Mouse (Mus musculus) spleen, adult 12 weeks (tissue): ENCODE measurements around the gene Gm10134.

Experiments used
- DNase-seq: peaks from one replicate; pipeline ENCODE4 v3.0.0; 2022; ENCODE audit warnings: low spot score

The Gm10134 gene

DNA sequence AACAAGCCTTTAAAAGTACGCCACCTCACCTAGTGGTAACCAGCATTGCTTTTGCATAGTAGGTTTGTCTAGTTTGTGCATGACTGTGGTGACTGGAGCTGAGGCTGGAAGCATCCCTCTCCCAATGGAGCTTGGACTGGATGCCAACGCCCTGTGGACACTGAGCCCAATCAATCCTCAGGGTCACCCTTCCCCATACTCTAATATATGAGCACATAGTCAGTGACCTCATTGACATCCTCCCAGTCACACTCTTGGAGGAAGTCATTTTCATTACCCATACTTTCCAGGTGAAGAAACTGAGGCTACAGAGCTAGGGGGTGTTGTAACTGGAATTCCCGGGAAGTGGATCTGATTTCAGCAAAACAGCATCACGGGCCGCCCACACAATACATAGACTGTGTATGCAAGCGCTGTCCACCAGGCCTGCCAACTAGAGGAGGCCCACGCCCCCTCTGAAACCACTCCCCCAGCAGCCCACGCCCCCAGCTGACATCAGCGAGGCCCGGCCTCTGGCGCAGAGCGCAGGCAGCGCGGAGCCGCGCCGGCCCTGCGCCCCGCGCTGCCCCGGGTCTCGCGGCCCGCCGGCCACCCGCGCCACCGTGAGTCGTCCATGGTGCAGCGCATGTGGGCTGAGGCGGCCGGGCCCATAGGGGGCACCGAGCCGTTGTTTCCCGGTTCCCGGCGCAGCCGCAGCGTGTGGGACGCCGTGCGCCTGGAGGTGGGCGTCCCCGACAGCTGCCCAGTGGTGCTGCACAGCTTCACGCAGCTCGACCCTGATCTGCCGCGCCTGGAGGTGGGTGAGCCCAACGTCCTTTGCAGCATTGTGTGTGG, 27.3 kb downstream of the Gm10134 start:
- DNase-seq, result peak; percentile 57

DNA sequence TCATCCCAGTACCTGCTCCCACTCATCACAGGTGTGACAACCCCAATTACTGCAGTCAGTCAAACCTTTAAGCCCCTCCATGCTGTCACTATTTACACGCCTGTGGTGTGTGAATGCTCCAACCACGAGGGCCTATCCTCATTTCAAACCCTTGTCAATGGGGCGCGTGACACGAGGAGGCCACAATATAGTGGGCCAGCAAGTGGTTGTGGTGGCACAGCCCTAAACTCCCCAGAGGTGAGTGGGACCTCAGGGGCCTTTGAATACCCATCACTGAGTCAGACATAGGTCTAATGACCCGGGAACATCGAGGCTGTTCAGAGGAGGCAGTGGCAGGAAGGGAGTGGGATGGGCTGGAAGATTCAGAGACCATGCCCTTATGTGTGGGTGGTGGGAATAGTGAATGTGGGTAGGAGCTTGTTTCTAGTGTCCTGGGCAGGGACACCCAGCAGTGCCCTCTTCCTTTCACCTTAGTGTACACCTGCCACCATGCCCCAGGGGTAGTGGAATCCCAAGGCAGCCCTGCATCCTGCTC, 28.1 kb downstream of the Gm10134 start:
- DNase-seq, result no peak

DNA sequence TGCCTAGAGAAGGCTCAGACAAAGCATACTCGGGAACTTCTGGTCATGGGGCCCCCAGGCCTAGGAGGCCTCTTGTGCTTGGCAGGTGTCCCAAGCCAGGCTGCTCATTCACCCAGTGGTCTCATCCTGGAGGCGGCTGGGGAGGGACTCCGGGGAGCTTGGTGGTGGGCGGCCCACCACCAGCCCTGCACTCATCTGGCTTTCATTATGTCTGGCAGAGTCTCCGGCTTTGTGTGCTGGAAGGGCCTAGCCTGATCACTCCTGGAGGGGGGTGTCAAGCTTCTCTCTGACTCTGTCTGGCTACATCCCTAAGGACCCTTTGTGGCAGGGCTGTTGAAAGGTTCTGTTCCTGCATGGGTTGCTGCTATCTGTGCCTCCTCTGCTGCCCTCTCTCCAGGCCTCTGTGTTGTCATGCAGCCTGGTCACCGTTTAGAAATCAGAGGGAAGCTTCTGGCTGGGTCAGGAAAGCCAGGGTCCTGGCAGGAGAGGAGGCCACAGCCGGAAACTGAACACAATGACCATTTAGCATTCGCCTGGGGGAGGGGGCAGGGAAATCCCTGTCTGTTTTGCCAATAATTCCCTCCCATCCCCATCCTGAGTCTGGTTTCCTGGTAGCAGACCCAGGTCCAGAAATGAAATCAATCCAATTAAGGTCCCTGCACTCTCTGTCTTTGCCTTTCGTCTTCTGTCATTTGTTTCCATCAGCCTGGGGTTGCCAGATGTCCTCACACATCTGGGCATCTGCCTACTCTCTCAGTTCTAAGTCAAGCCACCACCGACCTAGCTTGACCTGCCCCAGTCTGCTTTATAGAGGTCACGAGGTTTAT, 28.8 kb downstream of the Gm10134 start:
- no peak for DNase-seq

DNA sequence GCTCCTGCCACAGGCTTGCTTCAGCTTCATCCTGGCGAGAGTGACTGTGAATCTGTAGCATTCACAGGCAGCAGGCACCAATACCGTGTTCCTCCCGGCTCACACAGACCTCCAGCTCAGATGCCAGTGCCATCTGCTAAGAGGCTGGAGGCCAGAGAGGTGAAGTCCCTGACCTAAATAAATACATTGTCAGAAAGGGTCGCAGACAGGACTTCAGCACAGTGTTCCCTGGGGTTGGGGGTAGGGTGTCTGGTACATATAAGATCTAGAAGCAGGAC, 29.3 kb downstream of the Gm10134 start:
- no peak for DNase-seq

DNA sequence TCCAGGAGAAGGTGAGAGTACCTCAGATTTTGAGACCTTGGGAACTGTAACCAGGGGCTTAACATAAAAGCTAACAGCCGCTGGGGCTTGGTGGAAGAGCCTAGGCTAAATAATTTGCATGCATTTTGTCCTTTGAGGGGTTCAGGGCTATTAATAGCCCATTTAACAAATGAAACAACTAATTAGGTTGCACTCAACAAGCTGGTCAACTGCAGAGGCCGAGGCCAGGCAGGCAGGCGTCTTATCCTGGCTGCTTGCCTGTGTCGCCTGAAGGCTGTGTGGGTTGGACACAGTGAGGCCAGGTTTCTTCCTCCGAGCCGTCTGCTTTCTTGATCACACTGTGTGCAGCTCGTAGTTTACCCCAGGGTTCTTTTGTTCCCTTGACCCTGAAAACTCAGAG, 29.8 kb downstream of the Gm10134 start:
- DNase-seq, result no peak

DNA sequence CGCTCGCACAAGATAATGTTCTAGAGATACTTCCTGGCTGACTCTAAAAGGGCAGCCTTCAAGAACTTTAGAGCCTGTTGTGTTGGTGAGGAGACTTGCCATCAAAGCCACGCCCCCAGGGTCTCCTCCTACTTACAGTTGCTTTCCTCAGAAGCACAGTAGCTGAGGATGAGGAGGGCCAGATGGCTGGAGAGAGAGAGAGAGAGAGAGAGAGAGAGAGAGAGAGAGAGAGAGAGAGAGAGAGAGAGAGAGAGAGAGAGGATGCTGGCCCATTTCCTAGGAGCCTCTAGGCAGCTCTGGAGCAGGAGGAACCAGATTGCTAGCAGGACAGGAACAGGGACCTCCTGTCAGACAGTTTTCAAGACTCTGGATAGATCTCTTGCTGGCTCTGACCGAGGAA, 30.3 kb downstream of the Gm10134 start:
- DNase-seq, result no peak

DNA sequence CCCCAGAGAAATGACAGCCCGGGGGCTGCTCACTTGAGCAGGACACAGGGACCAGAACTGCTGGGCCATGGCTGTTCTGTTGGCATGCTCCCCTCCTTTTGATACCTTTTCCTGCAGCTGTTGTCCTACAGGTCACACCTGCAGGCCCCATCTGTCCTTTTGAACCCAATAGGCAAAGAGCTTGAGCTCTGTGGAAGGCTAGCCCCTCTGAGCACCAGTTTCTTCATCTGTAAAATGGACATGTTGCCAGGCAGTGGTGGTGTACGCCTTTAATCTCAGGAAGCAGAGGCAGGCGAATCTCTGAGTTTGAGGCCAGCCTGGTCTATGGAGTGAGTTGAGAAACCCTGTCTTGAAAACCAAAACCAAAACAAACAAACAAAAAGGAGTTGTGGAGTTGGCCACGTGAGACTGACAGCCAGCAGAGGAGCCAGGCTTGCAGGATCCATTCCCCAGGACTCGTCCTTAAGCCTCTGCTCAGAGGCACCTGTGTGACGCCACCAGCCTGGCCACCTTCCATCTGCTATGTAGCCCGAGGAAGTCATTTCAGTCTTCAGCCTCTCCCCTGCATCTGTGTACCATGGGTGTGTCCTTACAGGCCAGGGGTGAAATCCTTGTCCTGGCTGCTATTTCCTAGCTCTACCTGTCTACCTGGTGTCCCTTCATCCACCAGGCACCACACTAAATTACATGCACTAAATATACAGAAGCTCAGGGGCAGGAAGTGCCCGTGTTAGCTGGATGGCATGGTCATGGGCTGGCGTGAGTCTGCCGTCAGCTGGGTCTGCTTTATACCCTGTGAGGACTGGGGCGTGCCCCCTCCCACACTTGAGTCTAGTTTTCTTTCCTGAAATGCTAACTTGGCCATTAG, 31.1 kb downstream of the Gm10134 start:
- no peak for DNase-seq

DNA sequence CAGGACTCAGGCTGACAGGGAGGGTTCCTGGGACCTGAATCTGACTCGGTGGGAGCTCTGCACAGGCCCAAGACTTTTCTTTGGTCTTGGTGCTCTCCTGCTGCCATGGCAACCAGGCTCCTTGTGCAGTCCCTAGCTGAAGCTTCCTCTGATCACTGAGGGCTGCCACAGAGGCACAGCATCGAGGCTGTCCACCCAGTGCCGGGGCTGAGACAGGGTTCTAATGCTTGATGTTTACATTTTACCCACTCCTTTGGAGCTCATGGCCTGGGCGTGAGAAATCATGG, 31.7 kb downstream of the Gm10134 start:
- no peak for DNase-seq

DNA sequence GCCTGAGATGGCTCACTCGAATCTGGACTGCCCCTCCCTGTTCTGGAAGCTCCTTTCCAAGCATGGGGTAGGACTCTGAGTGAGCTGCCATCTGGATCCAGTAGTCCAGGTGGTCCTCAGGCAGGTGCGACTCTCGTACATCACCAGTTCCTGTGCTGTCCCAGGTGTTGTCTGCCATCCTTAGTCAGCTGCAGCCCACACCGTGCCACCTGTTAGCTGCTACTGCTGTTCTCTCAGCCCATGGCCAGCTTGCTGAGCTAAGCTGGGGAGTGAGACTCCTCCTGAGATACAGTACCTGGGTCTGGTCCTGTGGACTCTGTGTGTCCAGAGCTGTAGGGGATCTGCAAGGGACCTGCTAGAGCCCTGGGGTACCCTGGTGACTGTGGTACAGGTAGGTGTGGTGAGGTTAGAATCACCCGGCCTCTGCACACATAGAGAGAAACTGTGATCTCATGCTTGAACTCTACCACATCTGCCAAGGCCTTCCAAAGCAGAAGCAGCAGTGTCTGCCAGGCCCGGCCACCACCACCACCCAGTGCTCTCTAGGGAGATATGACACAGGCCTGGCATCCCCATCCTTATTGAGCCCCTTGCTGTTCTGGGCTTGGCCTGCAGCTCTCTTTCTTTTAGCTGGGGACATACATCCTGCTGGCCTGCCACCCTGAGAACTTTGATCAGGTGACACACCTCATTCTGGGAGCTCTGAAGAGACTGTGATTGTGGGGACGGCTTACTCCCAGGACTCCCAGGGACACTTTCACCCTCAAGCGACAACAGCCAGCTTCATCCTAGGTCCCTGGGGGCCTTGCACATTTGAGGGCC, 32.3 kb downstream of the Gm10134 start:
- no peak for DNase-seq

DNA sequence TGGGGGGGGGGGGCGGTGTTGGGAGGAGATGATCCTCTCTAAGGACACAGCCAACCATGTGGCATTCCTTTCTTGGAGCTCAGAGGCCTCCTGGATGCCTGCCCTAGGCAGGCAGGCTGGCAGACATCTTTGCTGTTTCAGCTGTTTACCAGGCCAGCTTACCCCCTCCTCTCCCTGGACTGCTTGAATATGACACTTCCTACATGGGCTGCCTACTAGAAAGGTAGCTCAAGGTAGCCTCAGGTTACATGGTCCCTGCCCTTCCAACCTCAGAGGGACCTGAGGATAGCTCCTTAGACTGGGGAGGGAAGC, 32.9 kb downstream of the Gm10134 start:
- no peak for DNase-seq

DNA sequence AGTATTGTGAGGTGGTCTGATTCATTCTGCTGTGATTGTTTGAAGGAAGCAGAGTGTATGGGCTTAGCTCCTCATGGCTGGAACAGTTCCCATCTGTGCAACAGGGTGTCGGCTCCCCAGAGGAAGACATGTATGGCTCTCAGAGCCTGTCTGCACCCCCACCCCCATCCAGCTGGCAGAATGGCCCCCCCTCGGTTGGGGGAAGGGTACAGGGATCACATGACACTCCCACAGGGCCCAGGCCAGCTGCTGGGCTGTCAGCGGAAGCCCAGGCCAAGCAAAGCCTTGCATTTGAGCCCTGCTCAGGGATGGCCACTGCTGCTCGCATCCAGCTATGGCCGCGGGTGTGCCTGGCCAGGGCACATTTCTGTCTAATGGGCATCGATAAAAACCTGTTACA, 33.3 kb downstream of the Gm10134 start:
- DNase-seq, result no peak

DNA sequence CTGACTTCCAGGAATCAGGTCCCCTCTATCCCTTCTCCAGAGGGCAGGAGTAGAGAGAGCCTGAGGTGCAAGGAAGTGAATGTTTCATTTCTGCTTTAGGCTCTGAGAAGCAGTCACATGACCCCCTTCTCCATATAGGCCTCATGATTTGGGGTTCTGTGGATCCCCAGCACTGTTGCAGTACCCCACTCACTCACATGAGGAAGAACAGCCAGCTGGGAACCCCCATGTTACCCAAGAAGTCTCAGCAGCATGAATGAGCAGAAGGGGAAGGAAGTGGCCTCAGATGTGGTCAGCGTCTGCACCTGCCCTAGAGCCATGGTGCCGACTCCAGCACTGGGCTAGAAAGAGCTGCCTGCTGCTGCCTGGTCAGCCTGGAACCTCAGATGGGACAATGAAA, 34.1 kb downstream of the Gm10134 start:
- peak; percentile 37 for DNase-seq

DNA sequence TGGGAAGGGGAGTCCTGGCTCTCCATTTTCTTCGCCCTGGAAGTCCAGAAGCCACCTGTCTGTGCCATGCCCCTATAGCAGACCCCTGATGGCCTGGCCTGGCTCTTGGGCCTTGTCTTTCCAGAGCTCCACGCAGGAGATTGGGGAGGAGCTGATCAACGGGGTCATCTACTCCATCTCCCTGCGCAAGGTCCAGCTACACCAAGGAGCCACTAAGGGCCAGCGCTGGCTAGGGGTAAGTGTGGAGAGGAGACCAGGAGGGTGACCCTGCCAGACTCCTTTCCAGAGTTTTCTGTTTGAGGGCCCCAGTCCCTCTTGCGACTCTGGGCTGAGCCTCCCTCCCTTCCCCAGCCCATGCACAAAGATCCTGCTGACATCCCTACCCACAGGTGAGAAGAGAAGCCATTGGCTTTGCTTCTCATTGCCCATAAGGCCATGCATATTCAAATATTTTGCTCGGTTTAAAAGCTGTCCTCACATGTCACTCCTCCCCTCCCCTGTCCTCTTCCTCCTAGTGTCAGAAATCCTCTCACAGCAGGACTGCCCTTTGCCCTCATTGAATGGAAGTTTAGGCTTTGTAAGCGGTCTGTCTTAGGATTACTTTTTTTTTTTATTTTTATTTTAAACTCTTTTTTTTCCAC, 34.8 kb downstream of the Gm10134 start:
- DNase-seq, result no peak

DNA sequence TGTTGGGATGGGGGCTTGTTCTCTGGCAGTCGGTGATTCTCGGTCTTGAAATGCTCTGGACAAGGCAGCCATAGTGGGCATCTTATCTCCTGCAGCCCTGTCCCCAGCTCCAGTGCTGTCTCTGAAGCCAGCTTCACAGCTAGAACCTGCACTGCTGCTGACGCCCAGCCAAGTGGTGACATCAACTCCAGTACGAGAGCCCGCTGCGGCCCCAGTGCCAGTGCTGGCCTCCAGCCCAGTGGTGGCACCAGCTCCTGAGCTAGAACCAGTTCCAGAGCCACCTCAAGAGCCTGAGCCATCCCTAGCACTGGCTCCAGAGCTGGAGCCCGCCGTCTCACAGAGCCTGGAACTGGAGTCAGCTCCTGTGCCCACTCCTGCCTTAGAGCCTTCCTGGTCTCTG, 38.0 kb downstream of the Gm10134 start:
- DNase-seq, result no peak

DNA sequence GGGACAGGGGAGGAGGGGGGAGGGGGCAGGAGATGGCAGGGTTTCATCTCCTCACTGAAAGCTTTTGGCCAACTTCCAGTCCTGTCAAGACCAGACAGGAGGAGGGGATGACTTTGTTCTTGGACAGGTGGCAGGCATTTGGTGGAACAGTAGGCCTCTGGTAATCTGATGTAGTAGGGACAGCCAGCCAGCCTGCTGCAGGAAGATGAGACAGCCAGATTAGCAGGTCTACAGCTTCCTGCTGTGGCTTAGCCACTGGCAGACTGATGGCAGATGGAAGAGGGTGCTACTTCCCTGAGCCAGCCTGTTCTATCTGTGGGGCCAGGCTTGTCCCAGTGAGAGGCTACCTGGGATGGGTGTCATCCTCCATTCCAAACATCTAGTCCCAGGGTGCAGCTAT, 40.1 kb downstream of the Gm10134 start:
- no peak for DNase-seq

DNA sequence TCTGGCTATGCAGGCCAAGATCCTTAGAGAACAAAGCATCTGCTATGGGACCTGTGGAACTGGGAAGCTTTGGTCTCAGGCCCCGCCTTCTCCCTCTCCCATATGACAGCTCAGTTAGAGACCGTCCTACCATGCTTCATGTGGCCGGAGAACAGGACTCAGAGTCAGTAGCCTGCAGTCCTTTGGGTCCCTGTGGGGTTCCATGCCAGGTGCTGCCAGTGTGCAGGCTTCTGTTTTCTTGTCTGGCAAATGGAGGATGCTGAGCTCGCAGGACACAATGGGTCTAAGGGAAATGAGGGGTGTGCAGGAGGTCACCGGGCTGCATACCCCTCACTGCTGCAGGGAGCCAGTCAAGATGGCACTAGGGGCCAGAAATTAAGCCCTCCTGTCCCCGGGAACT, 40.7 kb downstream of the Gm10134 start:
- no peak for DNase-seq

DNA sequence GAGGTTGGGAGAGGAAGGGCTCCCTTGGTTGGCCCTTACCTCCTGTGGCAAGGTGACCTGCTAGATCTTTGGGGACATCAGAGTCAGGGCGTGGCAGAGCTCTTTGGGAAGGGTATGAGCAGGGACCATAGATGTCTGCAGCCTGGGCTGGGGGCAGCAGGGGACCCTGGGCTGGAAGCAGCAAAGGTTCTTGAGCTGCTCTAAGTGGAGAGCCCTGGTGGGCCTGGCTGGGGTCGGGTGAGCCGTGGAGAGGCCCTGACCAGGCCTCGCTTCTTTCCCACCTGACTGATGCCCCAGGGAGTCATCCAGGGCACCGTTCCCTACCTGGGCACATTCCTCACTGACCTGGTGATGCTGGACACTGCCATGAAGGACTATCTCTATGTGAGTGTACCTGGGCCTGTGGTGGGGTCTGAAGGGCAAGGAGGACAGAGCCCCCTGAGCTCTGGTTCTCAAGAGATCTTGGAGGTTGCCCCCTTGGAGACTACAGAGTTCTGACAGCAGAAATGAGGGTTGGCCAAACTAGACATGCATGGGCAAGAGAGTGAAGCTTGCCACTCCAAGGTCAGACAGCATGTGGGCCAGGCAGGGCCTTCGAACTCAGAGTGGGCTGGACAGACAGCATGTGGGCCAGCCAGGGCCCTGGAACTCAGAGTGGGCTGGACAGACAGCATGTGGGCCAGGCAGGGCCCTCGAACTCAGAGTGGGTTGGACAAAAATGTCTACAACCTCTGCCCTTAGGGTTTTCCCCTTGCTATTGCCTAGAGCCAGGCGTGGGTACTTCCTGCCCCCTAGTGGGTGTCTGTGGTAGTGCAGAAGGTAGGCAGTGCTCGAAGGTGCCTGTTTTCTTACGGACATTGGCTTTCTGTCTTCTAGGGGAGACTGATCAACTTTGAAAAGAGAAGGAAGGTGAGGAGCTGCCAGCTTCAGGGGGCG, 41.6 kb downstream of the Gm10134 start:
- peak; percentile 75 for DNase-seq

DNA sequence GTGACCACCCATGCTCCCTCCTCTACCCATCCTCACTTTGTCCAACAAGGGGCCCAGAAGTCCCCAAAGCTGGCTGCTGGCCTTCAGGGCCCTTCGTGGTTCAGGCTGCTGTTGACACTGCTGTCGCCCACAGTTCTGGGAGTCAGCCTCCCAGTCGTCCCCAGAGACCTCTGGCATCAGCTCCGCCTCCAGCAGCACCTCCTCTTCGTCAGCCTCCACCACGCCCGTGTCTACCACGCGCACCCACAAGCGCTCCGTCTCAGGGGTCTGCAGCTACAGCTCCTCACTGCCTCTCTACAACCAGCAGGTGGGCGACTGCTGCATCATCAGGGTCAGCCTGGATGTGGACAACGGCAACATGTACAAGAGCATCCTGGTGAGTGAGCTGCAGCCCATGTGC, 43.3 kb downstream of the Gm10134 start:
- DNase-seq, result no peak

DNA sequence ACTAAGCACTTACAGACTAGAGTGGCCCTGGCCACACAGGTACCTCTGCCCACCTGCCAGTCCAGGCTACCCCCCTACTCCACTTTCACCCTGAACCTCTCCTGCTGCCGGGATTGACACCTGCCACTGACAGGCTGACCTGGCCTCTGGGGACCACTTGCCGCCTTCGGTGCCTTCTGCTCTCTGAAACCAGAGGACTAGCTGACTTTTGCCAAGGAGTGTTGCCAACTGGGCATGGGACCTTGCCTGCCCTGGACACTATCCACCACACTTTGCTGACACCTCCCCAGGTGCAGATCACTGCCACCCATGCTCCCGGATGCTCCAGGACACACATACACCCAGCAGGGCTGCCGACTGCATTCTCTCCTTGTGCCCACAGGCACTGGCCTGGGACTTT, 46.4 kb downstream of the Gm10134 start:
- DNase-seq, result no peak
